Mouse (Mus musculus): ENCODE results near the gene Btrc.

The Btrc gene

GRCm38 (mm10) chr19:45472691-45473520, 109.4 kb downstream of the Btrc start:
- DNase-seq (ENCODE audit: low read depth), result no peak

DNA sequence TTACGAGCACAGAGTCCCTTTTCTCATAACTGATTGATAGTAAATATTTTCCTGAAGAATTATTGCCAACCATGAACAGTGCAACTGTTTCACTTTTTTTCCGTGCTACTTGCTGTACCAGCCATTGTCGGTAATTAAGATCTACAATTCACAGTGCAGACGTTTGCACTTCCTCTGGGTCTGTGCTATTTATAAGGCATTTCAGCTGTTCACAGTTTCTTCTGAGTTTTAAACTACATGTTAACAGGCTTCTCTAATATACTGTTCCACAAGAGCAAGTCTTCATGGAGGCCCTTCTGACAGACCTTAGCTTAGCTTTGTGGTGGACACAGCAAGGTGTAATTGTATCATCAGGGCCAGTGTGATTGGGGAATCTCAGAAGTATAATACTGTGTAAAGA, 111.2 kb downstream of the Btrc start:
- no peak for DNase-seq (ENCODE audit: low read depth)

DNA sequence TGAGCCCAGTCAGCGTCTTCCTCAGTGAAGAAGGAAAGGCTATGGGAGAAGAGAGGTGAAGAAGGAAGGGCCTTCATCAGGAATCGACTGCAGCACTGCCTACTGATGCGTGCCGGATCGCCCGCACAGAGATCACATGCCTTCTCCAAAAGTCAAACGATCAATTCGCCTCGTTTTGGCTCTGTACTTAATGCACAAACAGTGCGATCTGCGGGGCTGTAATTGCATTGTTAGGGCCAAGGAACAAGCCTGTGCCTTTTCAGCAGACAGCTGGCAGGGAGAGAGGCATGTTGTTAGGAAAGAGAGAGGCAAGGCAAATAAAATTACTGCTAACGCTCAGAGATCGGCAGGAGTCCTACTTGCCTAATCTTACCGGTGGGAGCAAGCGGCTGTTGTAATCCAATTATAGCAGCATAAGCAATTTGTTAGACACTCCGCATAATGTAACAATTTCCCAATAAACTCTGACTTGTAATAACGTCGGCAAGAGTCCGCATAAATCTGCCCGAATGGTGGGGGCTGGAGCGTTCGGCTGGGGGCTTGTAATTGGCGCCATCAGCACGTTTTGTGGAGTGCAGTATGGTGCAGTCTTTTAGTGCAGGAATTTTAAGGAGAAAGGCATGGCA, 112.5 kb downstream of the Btrc start:
- DNase-seq (ENCODE audit: low read depth), result no peak

GRCm38 (mm10) chr19:45479548-45479947, 116.0 kb downstream of the Btrc start:
- no peak for DNase-seq (ENCODE audit: low read depth)

- DNase-seq (ENCODE audit: low read depth), result no peak
Observed at GRCm38 (mm10) chr19:45480490-45480889, 117.0 kb downstream of the Btrc start.

- DNase-seq (ENCODE audit: low read depth), result no peak
Observed at GRCm38 (mm10) chr19:45480951-45481350, 117.4 kb downstream of the Btrc start.

GRCm38 (mm10) chr19:45483470-45483869, 119.9 kb downstream of the Btrc start:
- DNase-seq (ENCODE audit: low read depth), result no peak

DNA sequence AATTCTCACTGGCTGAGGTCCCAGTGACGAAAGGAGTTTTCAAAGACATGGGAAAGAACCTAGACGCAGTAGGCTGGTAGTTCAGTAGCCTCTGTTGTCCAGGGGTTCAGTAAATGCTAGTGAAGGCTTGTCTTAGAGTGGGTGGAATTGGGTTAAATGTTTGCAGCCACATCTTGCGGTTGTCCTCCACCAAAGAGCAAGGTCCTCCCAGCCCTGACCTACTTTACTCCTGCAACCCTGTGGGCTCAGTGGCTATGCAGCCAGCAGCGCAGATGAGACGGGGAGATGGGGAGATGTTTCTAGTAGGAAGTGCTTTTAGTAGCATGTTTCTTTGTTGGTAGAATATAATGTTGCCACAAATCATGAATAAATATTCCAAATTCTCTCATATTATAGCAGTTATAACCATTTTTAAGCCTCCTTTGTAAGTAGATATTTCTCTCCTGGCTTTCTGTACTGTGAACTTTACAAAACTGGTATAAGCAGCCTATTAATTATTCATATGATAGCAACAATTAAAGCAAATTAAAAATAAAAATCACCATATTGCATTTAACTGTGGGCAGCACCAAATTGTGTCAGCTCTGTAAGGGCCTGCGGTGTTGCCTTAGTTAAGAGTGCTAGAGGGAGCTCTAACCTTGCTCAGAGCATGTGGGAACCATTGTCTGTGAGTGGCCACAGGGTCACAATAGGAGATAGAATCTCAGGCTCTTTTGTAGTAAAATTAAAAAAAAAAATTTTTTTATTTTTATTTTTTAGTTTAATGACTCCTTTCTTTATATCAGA, 122.9 kb downstream of the Btrc start:
- DNase-seq (ENCODE audit: low read depth), result no peak

- no peak for DNase-seq (ENCODE audit: low read depth)
Observed at GRCm38 (mm10) chr19:45486992-45487387, 123.5 kb downstream of the Btrc start.

DNA sequence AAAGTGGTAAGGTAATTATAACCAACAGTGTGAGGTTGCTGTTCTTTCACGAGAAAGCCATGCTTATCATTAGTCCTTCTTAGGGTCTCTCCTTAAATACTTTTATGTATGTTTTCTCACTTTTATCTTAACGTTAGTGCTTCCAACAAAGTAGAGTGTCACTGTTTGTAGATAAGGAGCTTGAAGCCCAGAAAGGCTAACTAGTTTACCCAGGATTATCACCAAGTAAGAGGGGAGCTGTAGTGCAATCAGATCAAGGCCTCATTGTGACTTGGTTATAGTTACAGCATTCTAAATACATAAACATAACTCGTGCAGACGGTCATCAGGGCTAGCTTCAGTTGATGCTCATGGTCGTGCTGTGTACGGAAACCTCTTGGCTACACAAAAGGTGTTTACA, 126.4 kb downstream of the Btrc start:
- DNase-seq (ENCODE audit: low read depth), result no peak

- DNase-seq (ENCODE audit: low read depth), result no peak
Observed at GRCm38 (mm10) chr19:45491246-45491645, 127.7 kb downstream of the Btrc start.

DNA sequence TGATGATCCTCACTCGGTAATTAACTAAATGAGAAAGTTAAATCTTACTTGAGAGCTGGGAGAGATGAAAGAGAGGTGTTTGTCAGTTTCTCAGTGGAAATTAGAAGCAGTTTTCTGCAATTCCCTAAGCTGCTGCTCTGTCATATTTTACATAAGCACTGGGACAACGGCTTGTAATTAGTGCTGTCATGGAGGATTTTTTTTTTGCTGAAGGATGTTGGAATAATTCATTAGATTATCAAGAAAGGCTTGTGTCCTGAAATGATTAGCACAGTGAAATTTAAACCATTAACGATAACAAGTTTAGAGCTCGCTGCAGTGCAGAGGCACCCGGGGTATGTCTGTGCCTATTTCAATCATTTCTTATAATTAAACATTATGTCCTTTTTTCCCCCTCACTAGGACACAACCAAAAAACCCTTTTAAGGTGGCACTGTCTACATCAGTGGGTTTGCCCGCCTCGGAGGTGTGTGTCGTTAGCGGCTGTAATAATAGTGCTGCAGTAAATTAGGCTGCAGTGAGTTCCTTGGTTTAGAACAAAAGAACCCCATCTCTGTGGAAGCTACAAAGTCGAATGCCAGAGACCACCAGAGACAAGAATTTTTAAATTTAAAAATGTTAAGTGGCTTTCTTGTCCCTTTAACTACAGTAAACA, 130.7 kb downstream of the Btrc start:
- DNase-seq (ENCODE audit: low read depth), result no peak

- DNase-seq (ENCODE audit: low read depth), result no peak
Observed at GRCm38 (mm10) chr19:45505446-45505845, 141.9 kb downstream of the Btrc start.

DNA sequence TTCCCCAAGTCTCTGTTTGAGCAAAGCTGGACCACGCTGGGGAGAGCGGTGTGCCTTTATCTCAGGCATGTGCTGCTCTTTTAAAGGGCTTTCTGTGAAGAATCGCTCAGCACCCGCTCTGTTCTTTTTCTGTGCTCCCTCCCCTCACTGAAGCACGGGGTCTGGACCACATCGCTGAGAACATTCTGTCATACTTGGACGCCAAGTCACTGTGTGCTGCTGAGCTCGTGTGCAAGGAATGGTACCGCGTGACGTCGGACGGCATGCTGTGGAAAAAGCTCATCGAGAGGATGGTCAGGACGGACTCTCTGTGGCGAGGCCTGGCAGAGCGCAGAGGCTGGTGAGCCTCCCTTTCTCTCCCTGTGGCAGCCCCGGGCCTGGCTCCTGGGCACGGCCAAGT, 144.0 kb downstream of the Btrc start:
- no peak for DNase-seq (ENCODE audit: low read depth)

GRCm38 (mm10) chr19:45510680-45511079, 147.1 kb downstream of the Btrc start:
- no peak for DNase-seq (ENCODE audit: low read depth)

DNA sequence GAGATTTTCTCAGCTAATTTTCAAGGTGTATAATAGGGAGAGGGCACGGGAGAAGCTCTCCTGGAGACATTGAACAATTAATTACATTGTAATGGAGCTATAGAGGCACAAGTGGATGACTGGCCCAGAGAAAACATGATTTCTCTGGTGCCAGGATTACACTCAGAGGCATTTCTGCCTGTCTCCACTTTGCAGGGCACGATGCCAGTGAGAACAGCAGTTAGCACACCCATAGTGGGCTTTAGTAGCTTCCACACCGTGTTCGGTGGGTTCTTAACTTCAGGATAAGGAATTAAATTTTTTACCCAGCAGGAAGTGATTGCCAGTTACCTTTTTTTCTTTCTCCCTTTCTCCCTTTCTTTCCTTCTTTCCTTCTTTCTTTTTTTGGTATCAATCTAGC, 147.9 kb downstream of the Btrc start:
- no peak for DNase-seq (ENCODE audit: low read depth)

- no peak for DNase-seq (ENCODE audit: low read depth)
Observed at GRCm38 (mm10) chr19:45515341-45515740, 151.8 kb downstream of the Btrc start.

GRCm38 (mm10) chr19:45516264-45516663, 152.7 kb downstream of the Btrc start:
- no peak for DNase-seq (ENCODE audit: low read depth)

- no peak for DNase-seq (ENCODE audit: low read depth)
Observed at GRCm38 (mm10) chr19:45527382-45527781, 163.8 kb downstream of the Btrc start.

GRCm38 (mm10) chr19:45527931-45528534, 164.5 kb downstream of the Btrc start:
- DNase-seq (ENCODE audit: low read depth), result no peak

DNA sequence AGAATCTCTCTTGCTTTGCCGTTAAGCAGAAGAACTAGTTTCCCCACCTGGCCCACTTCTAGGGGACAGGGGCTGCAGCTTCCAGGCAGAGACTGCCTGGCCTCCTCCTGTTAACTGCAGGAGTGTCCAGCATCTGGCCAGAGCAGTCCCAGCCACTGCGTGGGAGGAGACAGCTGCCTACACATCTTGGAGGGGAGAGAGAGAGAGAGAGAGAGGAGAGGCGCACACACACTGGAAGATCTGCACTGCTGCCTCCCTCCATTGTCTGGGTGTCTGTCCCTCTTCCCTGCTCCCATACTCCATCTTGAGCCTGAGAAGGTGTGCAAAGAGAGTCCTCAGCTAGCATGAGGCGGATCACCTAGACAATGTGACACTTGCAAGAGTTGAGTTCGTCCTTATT, 165.8 kb downstream of the Btrc start:
- DNase-seq (ENCODE audit: low read depth), result no peak
